Mouse (Mus musculus) kidney, embryonic 14.5 days (tissue): ENCODE measurements around the gene Lpin3. TPM values are rescaled to one million over a fixed set of nuclear protein-coding genes. Genes with fewer than 3 reads are reported as not detected.
A peak's percentile ranks its signal among the peaks of the same experiment; 100 is the strongest.

Experiments
- ATAC-seq: fragments of 200-750 bp; cut with Nextera tagmentation; 2 replicates; pipeline ENCODE4 v1.8.0; 2017; ENCODE audit warnings: moderate number of reproducible peaks, mild to moderate bottlenecking, moderate TSS enrichment, moderate library complexity; ENCODE audit not compliant: low FRiP score, low TSS enrichment
- H3K27ac ChIP-seq: fragments of 300-500 bp; sonication (generic); 2 replicates; pipeline ENCODE4 v1.5.1; 2014; ENCODE audit warnings: low read depth, mild to moderate bottlenecking, low read length, moderate library complexity, mixed read lengths
- H3K27me3 ChIP-seq: fragments of 300-500 bp; sonication (generic); 2 replicates; pipeline ENCODE4 v1.6.1; 2014; ENCODE audit warnings: mild to moderate bottlenecking, low read length; ENCODE audit not compliant: control insufficient read depth, insufficient read depth
- H3K36me3 ChIP-seq: fragments of 300-500 bp; sonication (generic); 2 replicates; pipeline ENCODE4 v1.6.1; 2014; ENCODE audit warnings: low read length, mixed read lengths; ENCODE audit not compliant: control insufficient read depth, insufficient read depth
- H3K4me1 ChIP-seq: fragments of 300-500 bp; sonication (generic); 2 replicates; pipeline ENCODE4 v1.6.1; 2014; ENCODE audit warnings: low read length, mixed read lengths; ENCODE audit not compliant: control insufficient read depth, insufficient read depth
- H3K4me2 ChIP-seq: fragments of 300-500 bp; sonication (generic); replicated peaks from 2 replicates; pipeline ENCODE4 v1.6.1; 2014; ENCODE audit warnings: low read depth, mild to moderate bottlenecking, low read length
- H3K4me3 ChIP-seq: fragments of 300-500 bp; sonication (generic); 2 replicates; pipeline ENCODE4 v1.5.1; 2014; ENCODE audit warnings: mild to moderate bottlenecking, low read length
- H3K9ac ChIP-seq: fragments of 300-500 bp; sonication (generic); 2 replicates; pipeline ENCODE4 v1.6.1; 2014; ENCODE audit warnings: low read depth, mild to moderate bottlenecking, low read length, moderate library complexity
- H3K9me3 ChIP-seq: fragments of 300-500 bp; sonication (generic); 2 replicates; pipeline ENCODE4 v1.6.1; 2016; ENCODE audit warnings: low read length; ENCODE audit not compliant: control insufficient read depth
- WGBS: fragments of 180-500 bp; shearing (Covaris S2); extraction: QIAGEN DNeasy Blood & Tissue Kit; methylation state at CpG from one replicate; pipeline ENCODE4 v1.1.7; 2014; 5-methylcytosine and 5-hydroxymethylcytosine counted together
- polyA plus RNA-seq: library from polyadenylated mRNA; unstranded; fragments of >200 nt; fragmentation: Nextera tagmentation; extraction: Ambion mirVana; gene quantifications from 2 replicates; pipeline ENCODE4 v1.2.1, GENCODE M21; 2014

Gene Lpin3
- polyA plus RNA-seq, 1 experiment from 2014 or later: 1.9 TPM

GRCm38 (mm10) chr2:160933890-160934289 is 53.4 kb downstream of the Lpin3 start:
- WGBS: 62% methylated on average over 5 of the region's 5 CpGs
- H3K4me1 ChIP-seq: no peaks in the 10 kb centered on the region
- no peak overlapping the region for H3K27ac ChIP-seq
- no peak overlapping the region for H3K4me3 ChIP-seq
- no peaks in the 10 kb centered on the region for H3K9me3 ChIP-seq
- H3K4me2 ChIP-seq: no peak overlapping the region
- ATAC-seq: no peak
- no peaks in the 10 kb centered on the region for H3K36me3 ChIP-seq
- no peak overlapping the region for H3K9ac ChIP-seq
- H3K27me3 ChIP-seq: no peaks in the 10 kb centered on the region

- 81% methylated on average over 4 of the region's 4 CpGs for WGBS
Observed at GRCm38 (mm10) chr2:160934451-160934850, 54.0 kb downstream of the Lpin3 start.

GRCm38 (mm10) chr2:160940930-160941709 is 60.6 kb downstream of the Lpin3 start:
- Histone ChIP-seq H3K4me3 (no peak overlapping the region), H3K27me3 (no peaks in the 10 kb centered on the region), H3K36me3 (no peaks in the 10 kb centered on the region), H3K4me2 (no peak overlapping the region), H3K4me1 (no peaks in the 10 kb centered on the region), H3K27ac (no peak overlapping the region), H3K9me3 (no peaks in the 10 kb centered on the region), H3K9ac (no peak overlapping the region)
- WGBS: 63% methylated on average over 17 of the region's 17 CpGs
- 0 out of 2 replicates have a peak, but pooled peaks have one; percentile 20 for ATAC-seq

More at GRCm38 (mm10) chr2:160934451-160934850, 54.0 kb downstream of the Lpin3 start:
- Histone ChIP-seq H3K4me3 (no peak overlapping the region), H3K27me3 (no peaks in the 10 kb centered on the region), H3K27ac (no peak overlapping the region), H3K9me3 (no peaks in the 10 kb centered on the region), H3K36me3 (no peaks in the 10 kb centered on the region), H3K4me1 (no peaks in the 10 kb centered on the region), H3K4me2 (no peak overlapping the region), H3K9ac (no peak overlapping the region)
- ATAC-seq: no peak

- no peak for ATAC-seq
- no peak overlapping the region for H3K27ac ChIP-seq
- H3K4me1 ChIP-seq: no peaks in the 10 kb centered on the region
- H3K9ac ChIP-seq: no peak overlapping the region
- H3K4me2 ChIP-seq: no peak overlapping the region
- no peaks in the 10 kb centered on the region for H3K9me3 ChIP-seq
- H3K27me3 ChIP-seq: no peaks in the 10 kb centered on the region
- H3K36me3 ChIP-seq: peaks cover 4% of the 10 kb centered on the region; the same call in 1 of the 2 replicates
- H3K4me3 ChIP-seq: no peak overlapping the region
- WGBS: 59% methylated on average over 3 of the region's 3 CpGs
Observed at GRCm38 (mm10) chr2:160942443-160942842, 62.0 kb downstream of the Lpin3 start.

GRCm38 (mm10) chr2:160951595-160951994 is 71.1 kb downstream of the Lpin3 start:
- ATAC-seq: no peak
- H3K4me2 ChIP-seq: no peak overlapping the region
- H3K4me3 ChIP-seq: no peak overlapping the region
- H3K36me3 ChIP-seq: peaks cover 89% of the 10 kb centered on the region
- 60% methylated on average over 4 of the region's 4 CpGs for WGBS
- no peaks in the 10 kb centered on the region for H3K27me3 ChIP-seq
- H3K27ac ChIP-seq: no peak overlapping the region
- no peak overlapping the region for H3K9ac ChIP-seq
- H3K9me3 ChIP-seq: no peaks in the 10 kb centered on the region
- H3K4me1 ChIP-seq: no peaks in the 10 kb centered on the region

GRCm38 (mm10) chr2:160953131-160953873 is 72.8 kb downstream of the Lpin3 start:
- Histone ChIP-seq H3K9me3 (no peaks in the 10 kb centered on the region), H3K27me3 (no peaks in the 10 kb centered on the region), H3K9ac (no peak overlapping the region), H3K36me3 (peaks cover 87% of the 10 kb centered on the region), H3K27ac (no peak overlapping the region), H3K4me2 (no peak overlapping the region), H3K4me1 (no peaks in the 10 kb centered on the region), H3K4me3 (no peak overlapping the region)
- WGBS: 83% methylated on average over 7 of the region's 7 CpGs
- no peak for ATAC-seq

- Histone ChIP-seq H3K27ac (no peak overlapping the region), H3K9ac (no peak overlapping the region), H3K27me3 (no peaks in the 10 kb centered on the region), H3K36me3 (peaks cover 82% of the 10 kb centered on the region), H3K4me2 (no peak overlapping the region), H3K9me3 (no peaks in the 10 kb centered on the region), H3K4me3 (no peak overlapping the region), H3K4me1 (no peaks in the 10 kb centered on the region)
- 95% methylated on average over 3 of the region's 3 CpGs for WGBS
- no peak for ATAC-seq
Observed at GRCm38 (mm10) chr2:160954541-160954940, 74.1 kb downstream of the Lpin3 start.

- H3K27me3 ChIP-seq: no peaks in the 10 kb centered on the region
- no peak overlapping the region for H3K4me2 ChIP-seq
- no peaks in the 10 kb centered on the region for H3K9me3 ChIP-seq
- no peak overlapping the region for H3K4me3 ChIP-seq
- H3K36me3 ChIP-seq: peaks cover 82% of the 10 kb centered on the region
- no peaks in the 10 kb centered on the region for H3K4me1 ChIP-seq
- ATAC-seq: no peak
- H3K9ac ChIP-seq: no peak overlapping the region
- WGBS: 84% methylated on average over 7 of the region's 7 CpGs
- H3K27ac ChIP-seq: no peak overlapping the region
Observed at GRCm38 (mm10) chr2:160955331-160955730, 74.9 kb downstream of the Lpin3 start.
